ENCODE assay signal across 8 mouse cellular contexts in genomic region chr17:24896241-24896992, GRCm38 (mm10). TPM values are rescaled to one million over a fixed set of nuclear protein-coding genes. Genes with fewer than 3 reads are reported as not detected.
DNase-seq lines count a peak whose midpoint lies in the region; ATAC-seq and TF ChIP-seq lines count a peak whose summit lies in the region.

TSS of gene Nme3 (plus strand) at chr17:24896500.

- peaks cover 36% of the 10 kb centered on the region for H3K4me1 ChIP-seq in limb, embryonic 13.5 days
- H3K4me1 ChIP-seq in midbrain, embryonic 14.5 days (ENCODE audit: control insufficient read depth, insufficient read depth, low read length), result peaks cover 31% of the 10 kb centered on the region
- peaks cover 14% of the 10 kb centered on the region for H3K4me1 ChIP-seq in spleen, adult 2 months (ENCODE audit: control insufficient read depth, insufficient read depth, insufficient read length)

- H3K27me3 ChIP-seq in limb, embryonic 13.5 days, result no peaks in the 10 kb centered on the region
- H3K27me3 ChIP-seq in midbrain, embryonic 14.5 days (ENCODE audit: control insufficient read depth, insufficient read depth, low read length), result no peaks in the 10 kb centered on the region
- H3K27me3 ChIP-seq in spleen, adult 2 months (ENCODE audit: control insufficient read depth, insufficient read depth, low read length), result no peaks in the 10 kb centered on the region

- WGBS in limb, embryonic 13.5 days, result 2% methylated on average over 50 of the region's 50 CpGs
- 2% methylated on average over 50 of the region's 50 CpGs for WGBS in midbrain, embryonic 14.5 days
- 2% methylated on average over 50 of the region's 50 CpGs for WGBS in spleen, adult 2 months

- H3K4me2 ChIP-seq in limb, embryonic 13.5 days (replicated peaks), result peak within 1 kb of the TSS; percentile 100
- H3K4me2 ChIP-seq in midbrain, embryonic 14.5 days (ENCODE audit: low read length), result peak within 1 kb of the TSS; percentile 100

- peak within 1 kb of the TSS; percentile 94 for H3K9ac ChIP-seq in limb, embryonic 13.5 days
- peak within 1 kb of the TSS; percentile 82 for H3K9ac ChIP-seq in midbrain, embryonic 14.5 days (replicated peaks; ENCODE audit: low read length)

- H3K27ac ChIP-seq in limb, embryonic 13.5 days, result peak within 1 kb of the TSS; percentile 87
- peak within 1 kb of the TSS; percentile 83 for H3K27ac ChIP-seq in midbrain, embryonic 14.5 days (replicated peaks; ENCODE audit: low read depth, low read length)
- peak within 1 kb of the TSS; percentile 91 for H3K27ac ChIP-seq in spleen, adult 2 months (ENCODE audit: insufficient read depth, low read length)

- 0 out of 2 replicates have a peak, but pooled peaks have one; percentile 6 for TF ChIP-seq POLR2A in spleen, adult 2 months (IDR thresholded peaks at IDR 0.05; ENCODE audit: low read depth, low read length)

- peak within 1 kb of the TSS; percentile 90 for H3K4me3 ChIP-seq in limb, embryonic 13.5 days
- peak within 1 kb of the TSS; percentile 83 for H3K4me3 ChIP-seq in midbrain, embryonic 14.5 days (replicated peaks; ENCODE audit: low read depth, low read length)
- H3K4me3 ChIP-seq in spleen, adult 2 months (ENCODE audit: extremely low read depth, insufficient read depth, insufficient read length), result peak within 1 kb of the TSS; percentile 86

- H3K36me3 ChIP-seq in limb, embryonic 13.5 days, result peaks cover 70% of the 10 kb centered on the region
- peaks cover 72% of the 10 kb centered on the region for H3K36me3 ChIP-seq in midbrain, embryonic 14.5 days (ENCODE audit: control insufficient read depth, insufficient read depth, low read length)
- H3K36me3 ChIP-seq in spleen, adult 2 months (ENCODE audit: control insufficient read depth, insufficient read depth, low read length), result peaks cover 29% of the 10 kb centered on the region

- H3K9me3 ChIP-seq in limb, embryonic 13.5 days, result no peaks in the 10 kb centered on the region
- H3K9me3 ChIP-seq in midbrain, embryonic 14.5 days (ENCODE audit: control insufficient read depth, low read length), result no peaks in the 10 kb centered on the region

- TF ChIP-seq CTCF in spleen, adult 2 months (IDR thresholded peaks at IDR 0.05; ENCODE audit: extremely low read depth, insufficient read depth, insufficient read length, insufficient replicate concordance), result no peak

- peak; percentile 82 for DNase-seq in 3T3-L1 (ENCODE audit: low read depth, low spot score)
- peak; percentile 91 for DNase-seq in adrenal gland, postnatal 14 days
- peak; percentile 85 for DNase-seq in embryo, embryonic 9.5 days (ENCODE audit: extremely low spot score)
- DNase-seq in heart, adult 11 months, result peak; percentile 98
- peak; percentile 79 for DNase-seq in kidney, adult 11 months
- DNase-seq in midbrain, embryonic 14.5 days, result peak; percentile 85
- peak in 1 of 2 experiments; percentile 68 for DNase-seq in spleen, adult 2 months (ENCODE audit: low read depth in 1 of 2, low spot score in 2 of 2)

- ATAC-seq in limb, embryonic 13.5 days (ENCODE audit: low FRiP score, low read depth), result peak; percentile 52; the same call in 1 of the 2 replicates
- peak; percentile 73 for ATAC-seq in midbrain, embryonic 14.5 days (ENCODE audit: low FRiP score, low TSS enrichment)

RNA-seq across cellular contexts. Expression of gene Nme3, which starts in this region (rescaled TPM):
- total RNA-seq in adrenal gland, postnatal 14 days (2021), result 46.1 and 47.4 TPM in 2 replicates
- 35.5 and 38.2 TPM in 2 replicates for polyA plus RNA-seq in limb, embryonic 13.5 days (2015; fragmentation: Nextera tagmentation; extraction: Ambion mirVana)
- polyA plus RNA-seq in midbrain, embryonic 14.5 days (2014; fragmentation: Nextera tagmentation; extraction: Ambion mirVana), result 77.4 and 112 TPM in 2 replicates
- polyA plus RNA-seq in spleen, adult 2 months (2012; rRNA removed), result 45.3 and 54.4 TPM in 2 replicates
